Mouse (Mus musculus): ENCODE data around the gene Ptpn21.
A peak's percentile ranks its signal among the peaks of the same experiment; 100 is the strongest.

Ptpn21 gene

DNA sequence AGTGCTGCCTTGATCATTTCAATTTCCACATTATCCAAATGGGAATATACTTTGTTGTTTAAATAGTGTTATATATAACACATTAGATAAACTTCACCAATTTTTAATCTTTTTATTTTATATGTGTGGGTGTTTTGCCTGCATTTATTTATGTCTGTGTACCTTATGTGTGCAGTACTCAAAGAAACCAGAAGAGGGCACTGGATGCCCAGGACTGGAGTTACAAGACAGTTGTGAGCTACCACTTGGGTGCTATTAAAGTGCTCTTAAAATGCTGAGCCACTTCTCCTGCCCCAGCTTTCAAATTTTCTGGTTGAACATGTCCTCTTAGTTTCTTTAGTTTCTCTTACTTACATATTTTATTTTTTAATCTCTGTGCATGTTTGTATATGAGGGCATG, 92.4 kb downstream of the Ptpn21 start:
- DNase-seq: no peak

DNA sequence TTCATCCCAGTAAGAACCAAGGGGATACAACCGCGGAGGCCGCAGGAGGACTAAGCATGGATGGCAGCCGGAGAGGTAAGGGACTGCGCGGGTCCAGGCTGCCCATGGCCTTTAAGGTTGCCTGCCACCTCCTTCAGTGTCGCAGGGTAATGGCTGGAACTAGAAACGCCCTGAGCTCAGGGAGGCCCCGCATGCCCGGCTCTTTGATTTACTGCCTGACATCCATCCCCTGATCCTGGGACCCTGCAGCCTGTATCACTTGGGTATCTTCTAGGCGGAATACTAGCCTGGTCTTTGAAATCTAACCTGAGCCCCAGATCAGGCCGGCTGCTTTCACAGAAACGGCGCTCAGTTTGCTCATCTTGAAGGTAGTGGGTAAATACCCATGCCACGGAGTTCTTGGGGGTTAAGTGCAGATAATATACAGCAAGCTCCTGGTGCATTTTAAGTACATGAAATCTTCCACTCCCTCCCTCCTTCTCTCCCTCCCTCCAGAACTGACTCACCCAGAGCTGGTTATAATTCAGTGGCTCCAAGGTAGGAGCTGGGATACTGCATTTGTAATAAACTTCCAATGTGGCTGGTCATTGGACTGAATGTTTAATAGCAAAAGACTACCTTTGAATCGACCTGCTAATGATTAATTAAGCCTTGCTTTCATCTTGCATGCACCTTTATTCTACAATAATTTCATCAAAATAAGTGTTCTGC, 108.8 kb downstream of the Ptpn21 start:
- no peak for DNase-seq

DNA sequence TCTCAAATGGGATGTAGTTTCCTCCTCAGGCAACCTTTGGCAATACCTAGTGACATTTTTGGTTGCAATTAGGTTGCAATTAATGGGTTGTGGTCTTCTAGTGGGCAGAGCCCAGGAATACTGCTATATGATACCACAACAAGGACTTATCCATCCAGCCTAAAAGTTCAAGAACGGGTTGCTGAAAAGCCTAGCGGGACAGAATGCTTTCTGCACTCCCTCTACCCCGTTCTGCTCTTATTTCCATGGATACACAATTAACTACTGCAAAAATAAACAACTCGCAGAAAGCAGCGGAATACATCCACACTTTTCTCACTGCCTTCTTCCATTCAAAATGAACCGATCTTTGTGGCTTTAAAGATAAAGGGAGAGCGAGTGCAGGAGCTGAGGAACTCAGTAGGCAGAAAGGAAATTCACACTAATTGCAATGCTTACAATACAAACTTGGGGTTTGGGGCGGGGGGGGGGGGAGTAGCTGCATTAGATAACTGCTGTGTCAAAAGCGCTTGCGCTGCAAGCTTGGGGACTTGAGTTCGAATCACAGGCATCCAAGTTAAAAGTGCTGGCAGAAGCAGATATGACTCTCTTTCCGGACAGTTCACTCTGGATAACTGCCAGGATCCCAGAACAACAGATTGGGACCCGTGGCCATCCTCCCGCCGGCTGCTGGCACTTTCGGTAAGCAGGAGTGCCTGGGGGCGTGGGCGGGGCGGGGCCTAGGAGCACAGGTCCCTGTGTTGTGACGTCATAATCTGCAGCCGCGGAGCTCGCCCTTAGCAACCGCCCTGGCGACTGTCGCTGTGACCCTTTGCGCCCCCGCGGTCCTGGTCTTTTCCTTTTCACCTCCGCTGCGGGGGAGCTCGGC, 109.6 kb downstream of the Ptpn21 start, which contains the start of gene Spata7:
Gene Spata7, plus strand, starts transcription at position 766 of the 868 bp plus-strand sequence.
- DNase-seq: peak; percentile 95

Measured in embryo, embryonic 11 days (tissue).